Mouse (Mus musculus) thymus, postnatal 36 days (tissue): ENCODE measurements around the gene Xpo6.

ENCODE experiments used
- DNase-seq, 2 experiments: peaks; one replicate each; pipeline ENCODE4 v3.0.0; 2022; ENCODE audit warnings: mixed read lengths in 2 of 2

The Xpo6 gene

DNA sequence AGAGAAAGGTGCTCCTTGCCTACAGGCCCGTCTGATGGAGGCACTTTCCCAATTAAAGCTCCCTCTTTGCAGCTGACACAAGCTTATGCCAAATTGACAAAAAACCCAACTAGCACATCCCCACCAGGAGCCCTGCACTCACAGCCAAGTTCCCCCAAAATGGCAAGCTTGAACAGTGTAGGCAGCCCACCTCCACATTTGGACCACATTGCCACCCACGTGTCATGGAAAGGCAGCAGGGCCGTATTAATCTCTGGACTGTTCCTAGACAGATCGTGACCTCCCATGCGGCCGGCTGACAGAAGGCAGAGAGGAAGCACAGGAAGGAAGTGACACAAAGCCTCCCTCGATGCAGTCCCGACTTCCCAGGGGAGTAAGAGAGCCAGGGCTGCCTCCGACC is 125.2 kb downstream of the Xpo6 start:
- DNase-seq: no peak

DNA sequence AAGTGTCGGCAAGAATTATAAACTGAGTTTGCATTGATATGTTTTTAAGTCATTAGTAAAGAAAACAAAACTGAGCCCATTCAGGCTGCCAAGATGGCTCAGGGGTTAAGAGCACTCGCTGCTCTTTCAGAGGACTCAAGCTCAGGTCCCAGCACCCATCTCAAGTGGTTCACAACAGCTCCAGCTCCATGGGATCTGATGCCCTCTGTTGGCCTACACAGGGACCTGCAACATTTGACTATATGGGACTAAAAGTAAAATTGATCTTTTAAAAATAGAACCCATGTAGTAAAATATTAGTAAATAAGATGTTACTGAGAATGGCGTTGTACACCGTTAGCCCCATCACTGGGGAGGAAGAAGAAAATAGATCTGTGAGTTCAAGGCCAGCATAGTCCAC is 130.0 kb downstream of the Xpo6 start:
- DNase-seq: no peak

DNA sequence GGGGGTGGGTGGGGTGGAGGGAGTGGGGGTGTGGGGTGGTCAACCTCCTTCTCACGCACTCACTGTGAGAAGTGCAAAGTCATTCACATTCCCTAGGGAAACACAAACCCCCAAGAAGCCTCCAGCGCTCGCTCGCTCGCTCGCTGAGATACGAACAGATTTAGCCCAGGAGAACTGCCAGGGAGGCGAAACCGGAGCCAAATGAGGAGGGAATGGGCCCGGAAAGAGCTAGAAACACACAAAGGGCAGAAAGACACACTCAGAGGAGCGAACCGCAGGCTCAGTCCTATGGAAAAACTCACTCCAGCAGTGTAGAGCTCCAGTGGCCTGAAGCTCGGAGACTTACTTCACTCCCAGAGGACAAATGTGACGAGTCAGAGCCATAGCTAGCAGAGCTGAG is 133.5 kb downstream of the Xpo6 start:
- DNase-seq: no peak

DNA sequence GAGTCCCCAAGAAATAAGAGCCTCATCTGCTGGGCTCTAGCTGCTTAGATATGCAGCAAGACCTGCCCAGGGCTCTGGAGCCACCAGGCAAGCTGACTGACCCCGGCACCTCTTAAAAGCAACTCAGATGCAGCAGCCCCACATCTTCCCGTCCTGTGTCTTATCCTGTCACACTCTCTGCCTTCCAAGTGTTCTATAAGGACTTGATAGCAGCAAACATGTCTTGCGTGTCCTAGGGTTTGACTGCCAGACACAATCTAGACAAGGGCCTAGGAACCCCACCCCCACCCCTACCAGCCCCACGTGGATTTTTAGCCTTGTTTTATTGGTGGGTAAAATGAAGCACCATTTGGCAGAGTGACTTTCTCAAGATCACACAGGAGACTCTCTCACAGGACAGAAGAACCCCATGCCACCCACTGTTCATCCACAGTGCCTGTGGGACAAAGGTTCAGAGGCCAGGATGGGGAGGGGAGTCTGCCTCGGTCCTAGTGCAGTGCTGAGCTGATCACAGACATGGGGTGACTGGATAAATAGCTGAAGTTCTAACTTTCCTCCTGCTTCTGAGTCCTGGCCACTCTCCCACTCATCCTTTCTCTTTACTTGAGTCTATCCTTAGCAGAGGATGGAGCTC is 134.9 kb downstream of the Xpo6 start:
- DNase-seq: no peak

DNA sequence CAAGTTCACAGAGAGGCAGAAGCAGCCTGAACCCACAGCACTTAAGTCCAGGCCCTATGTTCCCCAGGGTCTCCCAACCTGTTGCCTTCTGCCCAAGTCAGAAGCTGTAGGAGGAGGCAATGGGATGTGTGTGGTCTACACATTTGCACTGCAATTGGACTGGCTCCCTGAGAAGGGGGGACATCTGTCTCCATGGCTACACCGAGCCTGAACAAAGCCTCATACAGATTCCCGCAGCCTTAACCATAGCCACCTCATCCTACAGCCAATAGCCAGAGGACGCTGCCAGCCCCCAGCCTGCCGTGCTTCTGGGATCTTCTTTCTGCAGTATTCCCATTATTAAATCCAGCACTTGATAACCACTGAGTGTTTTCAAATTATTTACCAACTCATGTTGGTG is 138.1 kb downstream of the Xpo6 start:
- no peak for DNase-seq

DNA sequence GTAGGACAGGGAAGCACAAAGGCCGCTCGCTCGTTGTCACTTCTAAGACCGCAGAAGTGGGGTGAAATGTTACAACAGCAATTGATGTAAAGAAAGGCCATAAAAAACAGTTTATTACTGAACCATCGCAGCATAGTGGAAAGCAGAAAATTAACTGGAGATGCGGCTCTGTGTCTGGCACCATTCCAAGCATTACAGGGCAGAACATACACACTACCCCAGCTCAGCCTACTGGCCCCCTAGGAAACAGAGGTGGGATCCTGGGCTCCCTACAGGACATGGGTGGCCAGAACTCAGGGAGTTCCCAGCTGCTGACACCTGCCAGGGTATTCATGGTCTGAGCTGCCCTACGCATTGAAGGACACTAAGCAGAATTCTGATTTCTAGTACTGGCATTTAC is 141.4 kb downstream of the Xpo6 start:
- no peak for DNase-seq

DNA sequence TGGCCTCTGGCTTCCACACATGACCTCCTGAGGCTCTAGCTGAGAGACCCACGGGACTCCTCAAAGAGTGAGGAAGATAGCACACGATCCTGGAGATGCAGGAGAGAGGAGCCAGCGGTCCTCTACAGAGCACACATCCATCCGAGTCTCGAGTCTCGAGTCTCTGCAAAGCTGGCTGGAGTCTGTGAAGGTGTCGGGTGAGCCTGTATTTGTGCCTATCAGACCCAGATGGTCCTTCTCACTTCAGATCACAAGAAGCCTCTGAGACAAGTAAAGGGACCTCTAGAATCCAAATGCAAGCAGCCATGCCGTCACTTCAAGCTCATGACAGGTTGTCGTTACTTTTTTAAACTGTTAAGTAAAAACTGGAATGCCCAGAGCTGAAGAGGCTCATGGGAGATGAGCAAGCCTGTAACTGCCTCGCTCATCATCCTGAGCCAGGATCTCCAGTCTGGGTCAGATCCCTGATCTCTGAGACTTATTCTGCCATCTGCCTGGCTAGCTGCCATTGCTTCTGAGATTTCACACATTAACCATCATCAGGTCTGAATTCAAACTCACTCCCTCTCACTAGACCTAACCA is 142.9 kb downstream of the Xpo6 start:
- DNase-seq: no peak

DNA sequence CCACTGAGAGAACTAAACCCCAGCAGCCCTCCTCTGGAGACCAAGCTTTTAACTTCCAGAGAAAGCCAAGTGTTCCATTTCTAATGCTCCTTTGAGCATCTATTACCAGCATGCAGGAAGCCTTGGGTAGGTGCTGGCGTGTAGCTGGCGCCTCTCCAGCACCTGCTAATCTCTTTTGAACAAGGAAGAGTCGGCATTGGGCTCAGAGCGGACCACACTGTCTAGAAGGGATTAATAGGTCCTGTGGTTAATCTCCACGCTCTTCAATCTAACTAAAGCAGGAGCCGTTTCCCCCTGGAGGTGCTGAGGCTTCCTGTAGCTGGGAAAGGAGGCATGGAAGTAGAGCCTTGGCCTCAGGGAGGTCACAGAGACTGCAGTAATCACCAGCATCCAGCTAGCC is 145.7 kb downstream of the Xpo6 start:
- DNase-seq: no peak

DNA sequence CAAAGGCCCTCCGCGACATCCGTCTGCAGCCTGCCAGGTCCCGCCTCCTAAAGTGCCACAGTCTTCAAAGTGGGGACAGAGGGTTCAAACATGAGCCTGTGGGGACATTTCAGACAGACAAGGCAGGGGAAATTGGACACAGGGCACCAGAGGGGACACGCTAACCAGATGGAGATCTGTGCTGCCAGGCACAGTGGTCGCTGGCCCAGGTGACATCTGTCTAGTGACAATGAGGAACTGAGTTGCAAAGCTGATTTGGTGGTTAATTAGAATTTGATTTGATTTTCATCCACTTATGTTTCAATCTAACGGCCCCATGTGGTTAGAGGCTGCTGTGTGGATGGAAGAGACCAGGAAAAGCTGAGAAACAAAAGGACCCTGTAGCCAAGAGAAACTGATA is 146.7 kb downstream of the Xpo6 start:
- no peak for DNase-seq

DNA sequence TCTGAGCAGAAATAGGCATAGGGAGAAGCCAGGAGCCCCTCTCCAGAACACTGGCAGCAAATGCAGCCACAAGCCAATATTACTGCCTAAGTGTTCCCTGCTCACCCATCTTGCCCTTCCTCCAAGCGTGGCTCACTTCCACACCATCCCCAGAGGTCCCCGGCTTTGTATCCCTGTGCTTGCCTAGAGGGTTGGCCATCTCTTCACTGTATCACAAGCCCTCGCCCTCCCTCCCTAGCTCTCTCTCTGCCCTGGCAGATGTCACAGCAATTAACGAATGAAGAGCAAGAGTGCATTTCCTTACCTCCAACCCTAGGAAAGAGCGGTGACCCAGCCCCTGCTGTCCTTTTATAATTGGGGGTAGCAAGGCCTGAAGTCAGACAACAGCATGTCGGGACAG is 148.4 kb downstream of the Xpo6 start:
- DNase-seq: no peak
